Mouse (Mus musculus): ENCODE measurements around the gene Cables2.
"Not testable (repeated sequence)": the region's sequence is repeated elsewhere in the genome, so short reads cannot be mapped to it uniquely, and the experiment has no call there.

Gene Cables2

DNA sequence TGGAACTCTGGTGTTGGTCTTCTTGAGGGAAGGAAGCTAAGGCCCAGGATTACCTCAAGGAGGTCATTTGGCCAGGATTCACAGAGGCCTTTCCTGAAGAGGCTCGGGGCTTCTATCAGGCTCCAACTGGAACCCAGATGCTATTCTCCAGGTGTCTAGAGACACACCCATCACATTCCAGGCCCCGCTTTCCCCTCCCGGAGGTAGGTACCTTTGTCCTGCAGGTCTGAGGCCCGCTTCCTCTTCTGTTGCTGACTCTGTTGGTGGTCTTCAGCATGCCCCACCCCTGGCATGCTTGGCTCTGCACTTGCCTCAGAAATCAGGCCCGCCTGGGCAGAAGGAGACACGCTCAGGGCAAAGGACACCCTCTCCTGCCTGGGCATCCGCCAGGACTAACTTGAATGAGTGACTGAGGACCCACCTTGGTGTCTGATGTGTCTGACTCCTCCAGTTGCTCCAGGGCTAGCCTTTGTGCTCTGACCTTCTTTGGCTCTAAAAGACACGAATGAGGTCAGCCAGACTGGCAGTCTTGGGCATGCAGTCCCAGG is 4.6 kb upstream of the Cables2 start:
- no peak for DNase-seq (ENCODE audit: low read depth, low spot score)

DNA sequence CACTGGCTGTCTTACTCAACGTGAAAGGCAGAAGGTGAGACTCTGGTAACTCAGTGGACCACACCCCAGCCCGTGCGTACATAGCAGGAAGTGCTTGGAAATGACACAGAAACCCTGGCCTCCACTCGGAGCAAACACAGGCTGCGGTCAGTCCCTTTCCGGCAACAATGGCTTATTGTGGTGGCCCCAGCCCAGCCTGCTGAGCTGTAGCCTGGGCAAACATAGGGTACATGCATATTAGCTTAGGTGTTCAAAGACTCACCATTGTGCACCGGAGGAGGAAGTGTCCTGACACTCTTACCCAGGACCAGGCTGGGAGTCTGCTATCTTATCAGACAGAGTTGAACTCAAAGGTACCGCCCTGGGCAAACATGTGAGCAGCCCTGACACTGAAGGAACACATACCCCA is 3.6 kb upstream of the Cables2 start:
- no peak for DNase-seq (ENCODE audit: low read depth, low spot score)

DNA sequence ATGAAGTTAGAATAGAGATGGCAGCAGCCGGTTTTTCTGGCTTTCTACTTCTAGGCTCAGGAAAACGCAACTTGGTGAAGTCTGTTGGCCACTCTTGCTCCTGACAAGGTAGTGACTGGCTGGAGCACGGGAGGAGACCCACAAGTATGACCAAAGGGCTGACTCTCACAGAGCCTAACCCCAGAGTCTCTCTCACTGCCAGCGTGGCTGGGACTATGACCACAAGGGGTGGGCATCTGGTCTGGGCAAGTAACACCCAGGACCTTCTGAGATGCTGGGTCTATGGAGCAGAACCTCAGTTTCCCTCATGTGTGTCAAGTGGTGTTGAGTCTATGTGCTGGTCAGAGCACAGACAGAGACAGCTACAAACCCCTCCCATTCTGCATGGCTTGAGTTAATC is 3.1 kb upstream of the Cables2 start:
- no peak for DNase-seq (ENCODE audit: low read depth, low spot score)

DNA sequence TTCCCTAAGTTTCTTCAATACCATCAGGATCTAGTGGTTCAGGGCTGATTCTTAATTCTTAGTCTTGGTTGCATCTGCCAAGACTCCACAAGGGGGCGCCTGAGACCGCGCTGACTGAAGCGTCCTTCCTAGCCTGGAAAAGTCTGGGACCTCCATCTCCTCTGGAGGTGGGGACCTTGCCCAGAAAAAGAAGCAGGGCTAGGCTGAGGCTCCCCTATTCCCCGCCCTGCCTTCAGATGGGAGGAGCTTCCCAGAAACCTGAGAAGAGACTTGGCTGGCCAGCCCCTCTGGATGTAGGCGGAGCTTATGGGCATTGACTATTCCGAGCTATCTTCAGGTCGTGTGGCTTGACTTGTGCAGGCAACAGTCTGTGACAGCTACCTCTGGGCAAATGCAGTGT is 2.5 kb upstream of the Cables2 start:
- DNase-seq (ENCODE audit: low read depth, low spot score): peak; percentile 88

DNA sequence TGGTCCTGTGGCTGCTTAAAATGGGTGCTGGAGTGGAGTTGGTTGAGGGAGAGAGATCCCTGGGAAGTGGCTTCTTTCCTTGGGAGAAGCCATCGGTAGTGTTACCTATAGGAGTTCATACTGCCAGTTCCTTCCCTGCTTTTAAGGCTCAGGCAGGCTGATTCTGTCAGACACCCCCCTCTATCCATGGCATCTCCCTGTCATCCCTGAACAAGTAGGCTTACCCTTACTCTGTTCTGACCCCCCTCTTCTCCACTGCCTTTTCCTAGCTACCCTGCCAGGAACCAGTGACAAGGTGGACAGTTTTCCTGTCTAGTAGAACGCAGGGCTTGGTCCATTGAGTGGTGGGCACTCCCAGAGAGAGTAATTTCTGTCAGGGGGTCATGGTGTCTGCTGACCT is 1.2 kb upstream of the Cables2 start:
- no peak for DNase-seq (ENCODE audit: low read depth, low spot score)

DNA sequence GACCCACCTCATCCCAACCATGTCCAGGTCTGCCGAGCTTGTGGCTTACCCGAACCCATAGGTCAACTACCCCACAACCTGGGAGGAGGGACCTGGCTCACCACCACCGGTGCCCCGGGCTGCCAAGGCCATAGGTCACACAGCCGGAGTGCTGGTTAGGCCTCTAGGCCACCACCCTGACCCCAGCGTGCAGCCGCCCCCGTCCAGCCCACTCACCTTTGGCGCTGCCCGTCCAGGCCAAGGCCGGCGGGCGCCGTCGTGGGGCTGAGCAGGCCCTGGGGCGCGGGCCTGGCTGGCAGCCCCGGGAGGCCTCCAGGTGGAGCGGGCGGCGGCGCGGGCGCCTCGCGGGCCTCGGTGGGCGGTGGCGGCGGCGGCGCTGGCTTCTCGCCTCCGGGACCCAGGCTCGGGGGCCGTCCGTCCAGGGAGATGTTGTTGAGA is 393 bp downstream of the Cables2 start:
- no peak for DNase-seq (ENCODE audit: low read depth, low spot score)

DNA sequence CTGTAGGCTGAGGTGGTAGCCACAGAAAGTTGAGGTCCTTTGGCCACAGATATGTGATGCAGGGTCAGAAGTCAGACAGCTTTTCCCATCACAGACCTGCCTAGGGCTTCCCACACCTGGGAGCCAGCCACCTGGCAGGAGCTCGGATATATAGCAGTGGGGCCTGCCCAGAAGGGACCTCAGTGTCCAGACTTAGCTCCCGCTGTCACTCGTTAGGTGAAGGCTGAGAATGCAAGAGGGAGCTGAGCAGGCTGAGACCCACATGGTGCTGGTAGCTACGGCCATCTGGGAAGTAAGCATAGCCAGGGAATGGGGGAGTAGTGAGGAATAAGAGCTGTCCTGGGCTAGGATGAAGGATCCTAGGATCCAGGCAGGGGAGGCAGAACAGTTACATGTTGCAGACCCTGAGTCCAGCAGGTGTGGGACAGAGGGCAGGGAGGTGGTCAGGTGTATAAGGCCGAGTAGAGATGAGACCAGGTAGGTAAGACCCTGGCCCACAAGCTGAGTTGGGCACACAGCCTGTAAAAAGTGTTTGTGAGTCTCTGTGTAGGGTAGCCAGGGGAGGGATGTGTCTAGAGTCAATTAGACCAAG is 1.4 kb downstream of the Cables2 start:
- DNase-seq (ENCODE audit: low read depth, low spot score): no peak

DNA sequence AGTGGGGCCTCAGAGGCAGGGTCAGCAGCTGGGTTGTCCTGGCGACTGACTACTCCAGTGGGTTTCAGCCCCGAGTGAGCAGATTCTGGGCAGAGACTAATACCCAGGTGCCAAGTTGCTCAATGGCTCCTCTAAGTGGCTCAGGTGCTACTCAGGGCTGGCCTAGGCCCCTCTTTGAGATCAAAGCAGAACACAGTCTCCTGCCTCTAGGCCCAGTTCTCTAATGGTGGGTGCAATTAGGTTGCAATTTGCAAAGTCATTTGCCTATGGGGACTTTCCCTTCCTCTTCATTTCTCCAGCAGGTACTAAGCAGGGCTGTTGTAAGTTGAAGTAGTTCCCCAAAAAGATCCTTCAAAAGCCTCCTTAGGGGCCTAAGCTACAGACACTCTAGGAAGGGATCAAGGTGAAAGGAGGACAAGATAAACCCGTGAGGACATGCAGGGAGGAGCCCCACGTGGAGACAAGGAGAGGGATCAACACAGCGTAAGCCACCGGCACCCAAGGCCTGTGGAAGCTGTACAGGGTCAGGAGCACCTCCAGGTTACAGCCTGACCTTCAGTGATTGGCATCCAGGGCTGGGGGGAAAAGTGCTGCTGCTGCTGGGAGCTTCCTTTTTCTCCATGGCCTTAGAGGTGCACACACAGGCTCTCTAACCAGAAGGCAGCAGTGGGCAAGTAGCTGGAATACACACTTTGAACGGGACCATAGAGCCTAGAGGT is 2.6 kb downstream of the Cables2 start:
- no peak for DNase-seq (ENCODE audit: low read depth, low spot score)

DNA sequence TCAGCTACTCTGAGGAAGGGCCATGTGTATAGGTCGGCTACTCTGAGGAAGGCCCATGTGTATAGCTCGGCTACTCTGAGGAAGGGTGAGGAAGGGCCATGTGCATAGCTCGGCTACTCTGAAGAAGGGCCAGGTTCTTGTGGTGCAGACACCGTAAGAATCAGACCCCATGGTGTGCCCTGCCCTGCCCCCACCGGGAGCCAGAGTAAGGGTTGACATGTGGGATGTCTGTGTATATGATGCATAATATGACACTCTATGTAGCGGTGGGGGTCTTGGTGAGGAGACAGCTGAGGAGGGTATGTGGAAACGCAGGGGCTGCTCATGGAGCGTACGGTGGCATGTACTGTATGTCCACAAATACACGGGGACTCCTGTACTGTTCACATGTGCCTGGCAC is 4.0 kb downstream of the Cables2 start:
- DNase-seq (ENCODE audit: low read depth, low spot score): no peak

DNA sequence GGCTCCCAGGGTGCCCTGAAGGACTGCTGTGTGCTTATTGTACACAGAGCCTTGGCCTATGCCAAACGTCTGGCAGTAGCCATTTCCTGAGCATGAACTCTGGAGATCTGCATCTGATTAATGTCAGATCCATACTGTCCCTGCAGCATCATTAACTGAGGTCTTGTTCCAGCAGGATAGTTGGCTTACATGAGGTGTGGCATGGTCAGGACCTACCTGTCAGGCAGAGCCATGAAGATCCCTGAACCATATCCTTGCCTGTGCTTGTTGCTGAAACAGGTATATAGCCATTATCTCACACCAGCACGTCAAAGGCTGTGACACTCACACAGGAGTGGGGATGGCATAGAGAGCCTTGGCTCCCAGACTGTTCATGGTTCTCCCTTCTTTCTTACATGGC is 5.3 kb downstream of the Cables2 start:
- no peak for DNase-seq (ENCODE audit: low read depth, low spot score)

DNA sequence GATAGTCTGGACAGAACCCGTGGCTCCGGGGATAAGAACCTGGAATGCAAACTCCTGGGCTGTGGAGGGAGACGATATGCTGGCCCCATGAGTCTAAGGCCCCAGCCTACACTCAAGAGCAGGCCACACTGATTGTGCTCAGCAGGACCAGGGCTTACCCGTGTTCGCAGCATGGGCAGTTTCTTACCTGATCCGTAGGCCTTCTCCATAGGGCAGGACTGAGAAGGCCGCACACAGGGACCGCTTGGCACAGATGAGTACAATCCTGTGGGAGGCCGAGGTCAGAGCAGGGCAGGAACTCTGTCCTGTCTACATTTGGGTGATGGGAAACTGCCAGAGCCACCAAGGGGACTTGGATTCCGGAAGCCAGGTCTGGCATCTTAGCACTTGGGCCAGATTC is 10.4 kb downstream of the Cables2 start:
- no peak for DNase-seq (ENCODE audit: low read depth, low spot score)

DNA sequence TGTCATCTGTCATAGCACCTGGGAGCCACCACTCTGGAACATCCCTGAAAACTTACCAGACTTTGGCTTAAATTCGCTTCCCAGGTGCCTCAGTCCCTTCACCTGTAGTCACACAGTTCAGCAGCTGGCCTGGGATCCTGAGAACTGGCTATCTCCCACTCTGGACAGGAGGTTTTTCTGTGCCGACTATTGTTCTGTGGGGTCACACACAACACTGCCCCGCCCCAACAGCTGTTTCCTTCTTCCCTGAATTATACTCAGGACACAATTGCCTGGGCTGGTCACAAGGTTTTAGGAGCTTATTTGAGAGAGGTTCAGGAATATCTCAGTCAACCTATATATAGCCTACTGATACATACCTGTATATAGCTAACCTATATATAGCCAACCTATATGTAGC is 10.9 kb downstream of the Cables2 start:
- DNase-seq (ENCODE audit: low read depth, low spot score): no peak

DNA sequence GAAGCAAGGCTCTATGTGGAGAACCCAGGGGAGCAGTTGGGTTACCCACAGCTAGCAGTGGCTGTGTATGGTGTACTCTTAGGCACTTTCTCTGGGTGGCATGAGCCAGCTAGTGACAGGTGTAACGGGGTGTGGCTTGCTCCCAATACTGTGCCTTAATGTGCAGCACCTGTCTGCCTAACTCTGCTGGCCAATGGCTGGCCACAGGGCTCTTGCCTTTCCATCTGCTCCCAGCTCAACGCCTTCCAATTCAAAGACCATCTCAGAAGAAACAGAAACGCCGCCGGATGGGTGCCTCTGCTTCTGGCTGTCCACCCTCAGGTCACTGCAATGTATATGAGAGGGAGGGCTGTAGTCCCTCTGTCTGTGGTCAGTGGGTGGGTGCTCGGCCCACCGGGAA is 11.4 kb downstream of the Cables2 start:
- DNase-seq (ENCODE audit: low read depth, low spot score): no peak

DNA sequence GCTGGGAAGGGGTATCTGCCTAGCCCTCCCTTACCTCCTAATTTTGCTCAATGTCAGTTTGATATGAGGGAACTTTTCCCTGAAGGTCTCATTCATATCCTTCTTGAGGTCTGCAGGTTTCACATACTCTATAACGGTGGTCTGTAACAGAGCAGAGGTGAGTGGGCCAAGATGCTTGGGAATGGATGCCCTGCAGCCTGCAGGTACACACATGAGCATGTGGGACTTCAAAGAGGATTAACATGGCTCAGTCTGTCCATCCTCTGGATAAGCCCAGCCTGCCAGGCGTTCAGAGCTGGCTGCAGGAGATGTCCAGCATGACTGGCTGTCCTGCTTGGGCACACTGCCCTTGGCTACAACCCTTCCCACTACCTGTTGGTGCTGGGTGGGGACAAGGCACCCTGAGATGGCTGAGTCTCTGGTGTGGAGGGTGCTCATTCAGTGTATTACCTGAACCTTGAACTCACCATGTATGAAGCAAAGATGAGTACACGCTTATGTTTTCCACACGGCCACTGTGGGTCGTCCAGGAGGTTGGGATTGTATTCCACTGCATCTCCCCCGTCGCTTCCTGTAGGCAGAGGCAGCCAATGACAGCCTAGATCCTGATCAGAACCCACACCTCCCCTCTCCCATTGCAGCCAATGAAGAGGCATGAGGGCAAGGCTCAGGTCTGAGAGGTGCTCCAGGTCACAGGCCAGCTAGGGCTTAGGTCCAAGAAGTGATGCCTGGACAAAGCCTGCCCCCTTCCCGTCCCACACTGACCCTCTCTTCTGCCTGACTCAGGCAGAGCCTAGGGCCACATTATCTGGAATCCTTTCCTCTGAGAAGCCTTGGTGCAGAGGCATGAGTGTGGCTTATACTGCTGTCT is 12.5 kb downstream of the Cables2 start:
- DNase-seq (ENCODE audit: low read depth, low spot score): no peak

DNA sequence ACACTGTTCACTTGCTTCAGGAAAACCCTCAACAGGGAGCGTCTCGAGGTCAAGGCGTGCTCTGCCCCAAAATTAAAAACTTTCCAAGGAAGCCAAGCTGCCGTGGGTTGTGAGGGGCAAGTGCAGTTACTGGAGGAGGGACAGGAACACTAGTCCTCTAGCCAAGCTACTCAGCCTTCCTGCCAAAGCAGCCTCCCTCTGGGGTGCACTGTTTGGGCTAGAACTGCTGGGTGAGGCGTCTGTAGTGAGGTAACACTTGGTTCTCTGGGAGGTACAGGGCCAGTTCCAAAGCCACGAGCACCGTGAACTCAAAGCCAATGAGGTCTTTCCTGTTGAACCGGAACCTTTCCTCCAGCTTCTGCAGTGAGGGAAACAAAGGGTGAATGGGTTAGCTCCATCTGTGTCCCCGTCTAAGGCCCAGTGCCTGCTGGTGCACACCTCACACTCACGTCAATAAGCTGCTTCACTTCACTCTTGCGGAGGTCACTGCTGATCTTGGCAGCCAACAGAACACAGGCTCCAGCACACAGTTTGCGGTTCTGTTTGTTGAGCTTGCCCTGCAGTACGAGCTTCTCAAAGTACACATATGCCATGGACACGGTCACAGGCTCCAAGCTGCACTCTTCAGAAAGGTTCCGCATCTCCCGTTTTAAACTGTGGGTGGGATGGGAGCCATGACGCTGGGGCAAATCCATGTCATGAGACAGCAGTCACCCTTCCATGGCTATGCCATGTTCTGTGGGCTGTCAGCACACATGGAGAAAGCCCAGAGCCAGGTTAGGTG is 13.3 kb downstream of the Cables2 start:
- not testable (repeated sequence) for DNase-seq (ENCODE audit: low read depth, low spot score)

DNA sequence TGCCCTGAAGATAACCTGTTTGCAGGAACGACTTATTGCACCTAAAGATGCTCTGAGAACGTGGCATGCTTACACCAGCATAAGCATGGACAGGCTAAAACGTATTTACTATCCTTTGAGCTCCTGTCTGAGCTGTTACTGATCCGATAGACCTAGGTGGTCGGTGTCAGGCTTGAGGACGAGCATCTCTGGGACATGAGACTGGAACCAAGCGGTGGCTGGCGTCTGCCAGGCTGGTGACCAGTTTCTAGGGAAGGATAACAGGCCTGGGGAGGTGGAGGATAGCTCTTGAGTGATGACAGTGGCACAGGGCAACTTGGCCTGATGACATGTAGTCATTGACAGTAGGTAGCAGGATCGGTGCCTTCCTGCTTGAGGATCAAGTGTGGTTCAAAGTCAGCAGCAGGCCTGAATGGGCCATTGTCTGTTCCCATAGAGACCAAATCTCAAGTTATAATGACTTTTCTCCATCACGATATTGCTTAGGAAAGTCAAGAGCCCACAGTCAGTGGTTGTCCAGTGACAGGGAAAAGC is 14.3 kb downstream of the Cables2 start:
- not testable (repeated sequence) for DNase-seq (ENCODE audit: low read depth, low spot score)

DNA sequence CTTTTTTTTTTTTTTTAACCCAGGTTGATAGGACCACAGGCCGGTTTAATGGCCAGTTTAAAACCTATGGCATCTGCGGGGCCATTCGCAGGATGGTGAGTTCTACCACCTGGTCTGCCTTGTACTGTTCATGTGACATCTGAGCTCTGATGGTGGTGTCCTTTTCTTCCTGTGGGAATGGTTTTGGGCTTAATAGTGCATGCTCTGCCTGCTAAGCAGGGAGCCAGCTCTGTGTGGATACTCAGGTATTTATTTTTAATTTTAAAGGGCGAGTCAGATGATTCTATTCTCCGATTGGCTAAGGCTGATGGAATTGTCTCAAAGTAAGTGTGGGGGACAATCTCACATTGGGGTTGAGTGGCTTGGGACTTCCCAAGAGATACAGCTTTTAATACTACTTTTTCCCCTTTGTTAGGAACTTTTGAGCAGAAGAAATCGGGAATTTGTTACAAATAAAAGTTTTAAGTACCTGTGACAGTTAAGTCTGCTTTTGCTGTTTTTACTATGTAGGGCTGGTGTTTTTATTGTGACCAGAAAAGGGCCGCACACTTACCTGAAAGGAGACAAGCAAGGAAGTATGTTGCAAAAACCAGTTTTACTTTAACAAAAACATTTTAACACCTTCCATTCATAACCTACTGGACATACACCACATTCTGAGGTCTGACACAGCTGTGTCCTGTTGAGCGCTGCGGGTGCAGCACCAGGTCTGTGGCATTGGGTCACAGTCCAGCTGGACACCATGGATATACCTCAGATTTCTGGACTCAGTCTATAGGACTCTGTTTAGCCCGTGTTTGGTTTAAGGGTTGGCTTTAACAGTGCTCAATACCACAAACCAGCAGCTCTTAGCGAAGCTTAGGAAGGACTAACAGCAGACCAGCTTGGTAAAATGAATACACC is 15.1 kb downstream of the Cables2 start:
- no peak for DNase-seq (ENCODE audit: low read depth, low spot score)

DNA sequence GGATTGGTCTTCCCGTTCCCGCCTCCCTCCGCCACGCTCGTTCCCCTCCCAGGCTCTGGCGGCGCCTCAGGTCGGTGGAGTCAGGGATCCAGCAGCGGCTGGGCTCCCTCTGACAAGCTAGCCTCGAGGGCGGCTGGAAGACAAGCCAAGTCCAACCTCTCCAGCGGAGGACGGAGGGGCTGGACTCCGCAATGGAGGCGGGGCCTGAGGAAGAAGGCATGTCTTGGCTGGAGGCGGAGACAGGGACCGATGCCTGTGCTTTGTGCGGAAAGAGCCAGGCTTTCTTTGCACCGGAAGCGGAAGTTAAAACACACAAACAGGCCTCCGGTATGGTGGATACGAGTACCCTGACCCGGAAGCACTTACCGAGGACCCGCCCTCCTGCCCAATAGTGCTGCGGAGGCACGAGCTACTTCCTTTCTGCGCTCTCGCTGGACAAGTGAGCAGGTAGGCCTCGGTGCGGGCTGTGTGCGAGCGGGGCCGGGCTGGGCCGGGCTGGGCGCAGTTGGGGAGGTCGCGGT is 16.2 kb downstream of the Cables2 start, which contains the start of gene Rps21:
Gene Rps21 (plus strand): TSS at position 377 of the 521 bp plus-strand sequence.
- peak; percentile 98 for DNase-seq (ENCODE audit: low read depth, low spot score)

DNA sequence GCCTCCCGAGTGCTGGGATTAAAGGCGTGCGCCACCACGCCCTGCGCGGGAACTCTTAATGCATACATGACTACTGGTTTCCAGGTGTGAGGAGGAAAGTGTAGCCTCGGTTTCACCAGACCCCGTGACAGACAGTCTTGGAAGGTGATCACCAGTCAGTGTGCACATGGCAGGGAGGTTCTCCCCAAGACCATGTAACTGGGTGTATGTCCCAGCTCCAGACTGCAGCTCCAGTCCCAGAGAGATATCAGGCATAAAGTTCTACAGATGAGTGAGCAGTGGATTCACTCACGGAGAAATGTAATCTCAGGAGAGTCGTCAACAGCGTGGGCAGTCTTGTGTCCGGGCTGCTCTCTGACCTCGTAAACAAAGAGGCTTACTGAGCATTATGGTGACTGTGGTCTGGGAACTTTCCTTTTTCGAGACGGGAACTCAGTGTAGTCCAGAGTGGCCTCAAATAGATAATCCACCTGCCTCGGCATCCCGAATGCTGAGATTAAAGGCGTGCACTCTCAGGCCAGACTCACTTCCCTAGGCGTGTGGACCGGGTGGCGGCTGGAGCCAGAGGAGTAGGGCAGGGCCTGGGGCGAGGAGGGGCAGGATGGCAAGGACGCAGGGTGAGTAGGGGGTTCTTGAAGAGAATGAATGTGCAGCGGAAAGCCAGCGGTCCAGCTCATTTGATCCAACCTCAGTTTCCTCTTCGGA is 16.8 kb downstream of the Cables2 start:
- DNase-seq (ENCODE audit: low read depth, low spot score): no peak
